Mouse (Mus musculus) embryonic facial prominence, embryonic 15.5 days (tissue): Measurements from ENCODE around the gene Grin2a. TPM values are rescaled to one million over a fixed set of nuclear protein-coding genes. Genes with fewer than 3 reads are reported as not detected.

Experiments
- ATAC-seq: fragments of 200-750 bp; cut with Nextera tagmentation; 2 replicates; pipeline ENCODE4 v1.8.0; 2017; ENCODE audit warnings: low read depth, moderate TSS enrichment; ENCODE audit not compliant: insufficient number of reproducible peaks, low FRiP score, low TSS enrichment
- H3K27ac ChIP-seq: fragments of 300-500 bp; sonication (generic); replicated peaks from 2 replicates; pipeline ENCODE4 v1.5.1; 2015; ENCODE audit warnings: mild to moderate bottlenecking, inconsistent platforms
- H3K27me3 ChIP-seq: fragments of 300-500 bp; sonication (generic); 2 replicates; pipeline ENCODE4 v1.6.1; 2015; ENCODE audit warnings: inconsistent platforms
- H3K36me3 ChIP-seq: fragments of 300-500 bp; sonication (generic); 2 replicates; pipeline ENCODE4 v1.6.1; 2015; ENCODE audit warnings: mild to moderate bottlenecking, inconsistent platforms
- H3K4me1 ChIP-seq: fragments of 300-500 bp; sonication (generic); 2 replicates; pipeline ENCODE4 v1.6.1; 2015; ENCODE audit warnings: inconsistent platforms
- H3K4me2 ChIP-seq: fragments of 300-500 bp; sonication (generic); replicated peaks from 2 replicates; pipeline ENCODE4 v1.6.1; 2015; ENCODE audit warnings: mild to moderate bottlenecking, inconsistent platforms
- H3K4me3 ChIP-seq: fragments of 300-500 bp; sonication (generic); replicated peaks from 2 replicates; pipeline ENCODE4 v1.5.1; 2015; ENCODE audit warnings: mild to moderate bottlenecking, inconsistent platforms
- H3K9ac ChIP-seq: fragments of 300-500 bp; sonication (generic); 2 replicates; pipeline ENCODE4 v1.6.1; 2015; ENCODE audit warnings: inconsistent platforms
- H3K9me3 ChIP-seq: fragments of 300-500 bp; sonication (generic); replicated peaks from 2 replicates; pipeline ENCODE4 v1.6.1; 2016; ENCODE audit warnings: inconsistent platforms
- WGBS: fragments of 180-500 bp; shearing (Covaris S2); methylation state at CpG from one replicate; pipeline ENCODE4 v1.1.7; 2015; 5-methylcytosine and 5-hydroxymethylcytosine counted together
- polyA plus RNA-seq: library from polyadenylated mRNA; unstranded; fragments of >200 nt; fragmentation: Nextera tagmentation; extraction: Ambion mirVana; gene quantifications from 2 replicates; pipeline ENCODE4 v1.2.1, GENCODE M21; 2015

Grin2a gene
- 1.6 and 1.7 TPM in 2 replicates for polyA plus RNA-seq

- Histone ChIP-seq H3K4me2 (peak within 1 kb of the TSS; percentile 73), H3K9ac (no peak within 1 kb of the TSS), H3K9me3 (no peaks in the 10 kb centered on the region), H3K4me1 (peaks cover 32% of the 10 kb centered on the region), H3K27ac (no peak within 1 kb of the TSS), H3K27me3 (peaks cover 67% of the 10 kb centered on the region), H3K36me3 (no peaks in the 10 kb centered on the region), H3K4me3 (peak within 1 kb of the TSS; percentile 39)
- under 1% methylated on average over 69 of the region's 69 CpGs for WGBS
- no peak for ATAC-seq
Measured at GRCm38 (mm10) chr16:9994951-9995813, at the start of gene Grin2a. Grin2a (minus strand) TSS chr16:9995560.

- Histone ChIP-seq H3K27ac (no peak overlapping the region), H3K27me3 (no peaks in the 10 kb centered on the region), H3K4me1 (no peaks in the 10 kb centered on the region), H3K9me3 (no peaks in the 10 kb centered on the region), H3K4me2 (no peak overlapping the region), H3K4me3 (no peak overlapping the region), H3K36me3 (no peaks in the 10 kb centered on the region), H3K9ac (no peak overlapping the region)
- no peak for ATAC-seq
- 68% methylated on average over 7 of the region's 7 CpGs for WGBS
Measured at GRCm38 (mm10) chr16:10035582-10036215, 40.3 kb upstream of the Grin2a start.

- no peaks in the 10 kb centered on the region for H3K36me3 ChIP-seq
- no peak overlapping the region for H3K9ac ChIP-seq
- ATAC-seq, result no peak
- no peaks in the 10 kb centered on the region for H3K4me1 ChIP-seq
- H3K27ac ChIP-seq, result no peak overlapping the region
- 57% methylated on average over 4 of the region's 4 CpGs for WGBS
- no peaks in the 10 kb centered on the region for H3K9me3 ChIP-seq
- H3K27me3 ChIP-seq, result no peaks in the 10 kb centered on the region
- H3K4me3 ChIP-seq, result no peak overlapping the region
- no peak overlapping the region for H3K4me2 ChIP-seq
Measured at GRCm38 (mm10) chr16:10033416-10033979, 38.1 kb upstream of the Grin2a start.

- no peak overlapping the region for H3K4me3 ChIP-seq
- no peaks in the 10 kb centered on the region for H3K36me3 ChIP-seq
- ATAC-seq, result no peak
- H3K27me3 ChIP-seq, result no peaks in the 10 kb centered on the region
- H3K9me3 ChIP-seq, result no peaks in the 10 kb centered on the region
- no peaks in the 10 kb centered on the region for H3K4me1 ChIP-seq
- H3K9ac ChIP-seq, result no peak overlapping the region
- no peak overlapping the region for H3K4me2 ChIP-seq
- H3K27ac ChIP-seq, result no peak overlapping the region
Measured at GRCm38 (mm10) chr16:10031891-10032290, 36.5 kb upstream of the Grin2a start.

- ATAC-seq, result no peak
- H3K9ac ChIP-seq, result no peak overlapping the region
- WGBS, result 78% methylated on average over 6 of the region's 6 CpGs
- no peaks in the 10 kb centered on the region for H3K4me1 ChIP-seq
- H3K36me3 ChIP-seq, result no peaks in the 10 kb centered on the region
- no peak overlapping the region for H3K4me2 ChIP-seq
- no peak overlapping the region for H3K27ac ChIP-seq
- no peaks in the 10 kb centered on the region for H3K9me3 ChIP-seq
- H3K27me3 ChIP-seq, result no peaks in the 10 kb centered on the region
- H3K4me3 ChIP-seq, result no peak overlapping the region
Measured at GRCm38 (mm10) chr16:10026741-10027140, 31.4 kb upstream of the Grin2a start.

- Histone ChIP-seq H3K27ac (no peak overlapping the region), H3K27me3 (no peaks in the 10 kb centered on the region), H3K9ac (no peak overlapping the region), H3K4me3 (no peak overlapping the region), H3K4me2 (no peak overlapping the region), H3K36me3 (no peaks in the 10 kb centered on the region), H3K4me1 (no peaks in the 10 kb centered on the region), H3K9me3 (0 out of 2 replicates have a peak, but pooled peaks cover 4% of the 10 kb centered on the region)
- no peak for ATAC-seq
- 44% methylated on average over 1 of the region's 1 CpGs for WGBS
Measured at GRCm38 (mm10) chr16:10009743-10010142, 14.4 kb upstream of the Grin2a start.

GRCm38 (mm10) chr16:10005606-10006005 is 10.2 kb upstream of the Grin2a start:
- H3K27me3 ChIP-seq, result no peaks in the 10 kb centered on the region
- no peak overlapping the region for H3K9ac ChIP-seq
- no peak overlapping the region for H3K4me2 ChIP-seq
- 82% methylated on average over 5 of the region's 5 CpGs for WGBS
- H3K27ac ChIP-seq, result no peak overlapping the region
- H3K9me3 ChIP-seq, result no peaks in the 10 kb centered on the region
- H3K4me1 ChIP-seq, result no peaks in the 10 kb centered on the region
- no peak for ATAC-seq
- H3K36me3 ChIP-seq, result no peaks in the 10 kb centered on the region
- no peak overlapping the region for H3K4me3 ChIP-seq

- Histone ChIP-seq H3K4me2 (no peak overlapping the region), H3K4me3 (no peak overlapping the region), H3K36me3 (no peaks in the 10 kb centered on the region), H3K9me3 (no peaks in the 10 kb centered on the region), H3K9ac (no peak overlapping the region), H3K27ac (no peak overlapping the region), H3K27me3 (no peaks in the 10 kb centered on the region; the same call in 1 of the 2 replicates), H3K4me1 (no peaks in the 10 kb centered on the region)
- ATAC-seq, result no peak
- 86% methylated on average over 4 of the region's 4 CpGs for whole genome bisulfite sequencing
Measured at GRCm38 (mm10) chr16:10004096-10004495, 8.7 kb upstream of the Grin2a start.

GRCm38 (mm10) chr16:10003001-10003400 is 7.6 kb upstream of the Grin2a start:
- Histone ChIP-seq H3K4me3 (no peak overlapping the region), H3K27ac (no peak overlapping the region), H3K4me1 (no peaks in the 10 kb centered on the region), H3K9ac (no peak overlapping the region), H3K4me2 (no peak overlapping the region), H3K9me3 (no peaks in the 10 kb centered on the region), H3K36me3 (no peaks in the 10 kb centered on the region), H3K27me3 (no peaks in the 10 kb centered on the region; the same call in 1 of the 2 replicates)
- 47% methylated on average over 1 of the region's 1 CpGs for WGBS
- no peak for ATAC-seq

GRCm38 (mm10) chr16:10001601-10002000 is 6.2 kb upstream of the Grin2a start:
- H3K4me1 ChIP-seq, result no peaks in the 10 kb centered on the region
- no peak for ATAC-seq
- H3K9me3 ChIP-seq, result no peaks in the 10 kb centered on the region
- no peaks in the 10 kb centered on the region for H3K36me3 ChIP-seq
- peaks cover 6% of the 10 kb centered on the region for H3K27me3 ChIP-seq
- H3K9ac ChIP-seq, result no peak overlapping the region
- H3K4me2 ChIP-seq, result no peak overlapping the region
- no peak overlapping the region for H3K27ac ChIP-seq
- H3K4me3 ChIP-seq, result no peak overlapping the region
- 33% methylated on average over 1 of the region's 1 CpGs for WGBS

GRCm38 (mm10) chr16:9999926-10000325 is 4.6 kb upstream of the Grin2a start:
- Histone ChIP-seq H3K4me3 (no peak overlapping the region), H3K9me3 (no peaks in the 10 kb centered on the region), H3K27me3 (peaks cover 21% of the 10 kb centered on the region), H3K4me1 (peaks cover 7% of the 10 kb centered on the region), H3K9ac (no peak overlapping the region), H3K27ac (no peak overlapping the region), H3K4me2 (no peak overlapping the region), H3K36me3 (no peaks in the 10 kb centered on the region)
- ATAC-seq, result no peak
- 68% methylated on average over 5 of the region's 5 CpGs for WGBS
